Mouse (Mus musculus): ENCODE measurements around the gene Nr2f1.

Nr2f1 gene

GRCm38 (mm10) chr13:78178771-78179170 is 20.8 kb downstream of the Nr2f1 start:
- no peaks in the 10 kb centered on the region for H3K9me3 ChIP-seq (ENCODE audit: low read length)
- peaks cover 87% of the 10 kb centered on the region for H3K27me3 ChIP-seq (ENCODE audit: insufficient read depth, low read length)
- peaks cover 13% of the 10 kb centered on the region for H3K4me1 ChIP-seq (replicated peaks; ENCODE audit: low read depth, low read length)
- no peak for TF ChIP-seq NANOG (IDR thresholded peaks at IDR 0.05; ENCODE audit: borderline replicate concordance, low read length)
- TF ChIP-seq CTCF (conservative IDR thresholded peaks at IDR 0.05; ENCODE audit: low read length), result no peak
- no peak for TF ChIP-seq POU5F1 (IDR thresholded peaks at IDR 0.05; ENCODE audit: borderline replicate concordance, low read length)
- H3K4me3 ChIP-seq (replicated peaks; ENCODE audit: low read length), result peak overlapping the region; percentile 67; the same call in 1 of the 2 replicates
- H3K36me3 ChIP-seq (ENCODE audit: insufficient read depth, low read length), result no peaks in the 10 kb centered on the region

GRCm38 (mm10) chr13:78178021-78178420 is 21.5 kb downstream of the Nr2f1 start:
- Histone ChIP-seq H3K36me3 (ENCODE audit: insufficient read depth, low read length) (no peaks in the 10 kb centered on the region), H3K4me1 (replicated peaks; ENCODE audit: low read depth, low read length) (peaks cover 13% of the 10 kb centered on the region), H3K27me3 (ENCODE audit: insufficient read depth, low read length) (peaks cover 84% of the 10 kb centered on the region), H3K4me3 (replicated peaks; ENCODE audit: low read length) (no peak overlapping the region), H3K9me3 (ENCODE audit: low read length) (no peaks in the 10 kb centered on the region)
- TF ChIP-seq CTCF (conservative IDR thresholded peaks at IDR 0.05; ENCODE audit: low read length) (no peak), POU5F1 (IDR thresholded peaks at IDR 0.05; ENCODE audit: borderline replicate concordance, low read length) (no peak), NANOG (IDR thresholded peaks at IDR 0.05; ENCODE audit: borderline replicate concordance, low read length) (no peak)

- H3K4me3 ChIP-seq (replicated peaks; ENCODE audit: low read length), result no peak overlapping the region
- H3K4me1 ChIP-seq (replicated peaks; ENCODE audit: low read depth, low read length), result peaks cover 13% of the 10 kb centered on the region
- no peaks in the 10 kb centered on the region for H3K36me3 ChIP-seq (ENCODE audit: insufficient read depth, low read length)
- H3K27me3 ChIP-seq (ENCODE audit: insufficient read depth, low read length), result peaks cover 84% of the 10 kb centered on the region
- no peak for TF ChIP-seq NANOG (IDR thresholded peaks at IDR 0.05; ENCODE audit: borderline replicate concordance, low read length)
- no peak for TF ChIP-seq POU5F1 (IDR thresholded peaks at IDR 0.05; ENCODE audit: borderline replicate concordance, low read length)
- TF ChIP-seq CTCF (conservative IDR thresholded peaks at IDR 0.05; ENCODE audit: low read length), result no peak
- no peaks in the 10 kb centered on the region for H3K9me3 ChIP-seq (ENCODE audit: low read length)
Observed at GRCm38 (mm10) chr13:78177381-78177950, 22.1 kb downstream of the Nr2f1 start.

GRCm38 (mm10) chr13:78175821-78176380 is 23.7 kb downstream of the Nr2f1 start:
- H3K27me3 ChIP-seq (ENCODE audit: insufficient read depth, low read length), result peaks cover 83% of the 10 kb centered on the region
- peaks cover 8% of the 10 kb centered on the region for H3K4me1 ChIP-seq (replicated peaks; ENCODE audit: low read depth, low read length)
- no peaks in the 10 kb centered on the region for H3K36me3 ChIP-seq (ENCODE audit: insufficient read depth, low read length)
- no peaks in the 10 kb centered on the region for H3K9me3 ChIP-seq (ENCODE audit: low read length)
- no peak overlapping the region for H3K4me3 ChIP-seq (replicated peaks; ENCODE audit: low read length)
- no peak for TF ChIP-seq POU5F1 (IDR thresholded peaks at IDR 0.05; ENCODE audit: borderline replicate concordance, low read length)
- no peak for TF ChIP-seq NANOG (IDR thresholded peaks at IDR 0.05; ENCODE audit: borderline replicate concordance, low read length)
- no peak for TF ChIP-seq CTCF (conservative IDR thresholded peaks at IDR 0.05; ENCODE audit: low read length)

- no peaks in the 10 kb centered on the region for H3K36me3 ChIP-seq (ENCODE audit: insufficient read depth, low read length)
- H3K4me3 ChIP-seq (replicated peaks; ENCODE audit: low read length), result no peak overlapping the region
- TF ChIP-seq NANOG (IDR thresholded peaks at IDR 0.05; ENCODE audit: borderline replicate concordance, low read length) (no peak), POU5F1 (IDR thresholded peaks at IDR 0.05; ENCODE audit: borderline replicate concordance, low read length) (no peak), CTCF (conservative IDR thresholded peaks at IDR 0.05; ENCODE audit: low read length) (no peak)
- no peaks in the 10 kb centered on the region for H3K9me3 ChIP-seq (ENCODE audit: low read length)
- peaks cover 79% of the 10 kb centered on the region for H3K27me3 ChIP-seq (ENCODE audit: insufficient read depth, low read length)
- H3K4me1 ChIP-seq (replicated peaks; ENCODE audit: low read depth, low read length), result peaks cover 8% of the 10 kb centered on the region
Observed at GRCm38 (mm10) chr13:78174891-78175290, 24.7 kb downstream of the Nr2f1 start.

GRCm38 (mm10) chr13:78174191-78174590 is 25.4 kb downstream of the Nr2f1 start:
- no peak overlapping the region for H3K4me3 ChIP-seq (replicated peaks; ENCODE audit: low read length)
- no peak for TF ChIP-seq POU5F1 (IDR thresholded peaks at IDR 0.05; ENCODE audit: borderline replicate concordance, low read length)
- TF ChIP-seq CTCF (conservative IDR thresholded peaks at IDR 0.05; ENCODE audit: low read length), result no peak
- TF ChIP-seq NANOG (IDR thresholded peaks at IDR 0.05; ENCODE audit: borderline replicate concordance, low read length), result no peak
- peaks cover 4% of the 10 kb centered on the region for H3K4me1 ChIP-seq (replicated peaks; ENCODE audit: low read depth, low read length)
- peaks cover 78% of the 10 kb centered on the region for H3K27me3 ChIP-seq (ENCODE audit: insufficient read depth, low read length)
- H3K9me3 ChIP-seq (ENCODE audit: low read length), result no peaks in the 10 kb centered on the region
- H3K36me3 ChIP-seq (ENCODE audit: insufficient read depth, low read length), result no peaks in the 10 kb centered on the region

GRCm38 (mm10) chr13:78172861-78173260 is 26.7 kb downstream of the Nr2f1 start:
- peaks cover 4% of the 10 kb centered on the region for H3K4me1 ChIP-seq (replicated peaks; ENCODE audit: low read depth, low read length)
- no peaks in the 10 kb centered on the region for H3K9me3 ChIP-seq (ENCODE audit: low read length)
- H3K27me3 ChIP-seq (ENCODE audit: insufficient read depth, low read length), result peaks cover 70% of the 10 kb centered on the region
- no peak for TF ChIP-seq CTCF (conservative IDR thresholded peaks at IDR 0.05; ENCODE audit: low read length)
- TF ChIP-seq POU5F1 (IDR thresholded peaks at IDR 0.05; ENCODE audit: borderline replicate concordance, low read length), result no peak
- no peak for TF ChIP-seq NANOG (IDR thresholded peaks at IDR 0.05; ENCODE audit: borderline replicate concordance, low read length)
- no peaks in the 10 kb centered on the region for H3K36me3 ChIP-seq (ENCODE audit: insufficient read depth, low read length)
- H3K4me3 ChIP-seq (replicated peaks; ENCODE audit: low read length), result no peak overlapping the region

- H3K9me3 ChIP-seq (ENCODE audit: low read length), result no peaks in the 10 kb centered on the region
- peaks cover 4% of the 10 kb centered on the region for H3K4me1 ChIP-seq (replicated peaks; ENCODE audit: low read depth, low read length)
- no peak; the same call in 1 of the 2 replicates for TF ChIP-seq NANOG (IDR thresholded peaks at IDR 0.05; ENCODE audit: borderline replicate concordance, low read length)
- H3K27me3 ChIP-seq (ENCODE audit: insufficient read depth, low read length), result peaks cover 67% of the 10 kb centered on the region
- no peak overlapping the region for H3K4me3 ChIP-seq (replicated peaks; ENCODE audit: low read length)
- H3K36me3 ChIP-seq (ENCODE audit: insufficient read depth, low read length), result no peaks in the 10 kb centered on the region
Observed at GRCm38 (mm10) chr13:78171984-78172636, 27.4 kb downstream of the Nr2f1 start.
